Mouse (Mus musculus): Measurements from ENCODE around the gene Zbtb21. TPM values are rescaled to one million over a fixed set of nuclear protein-coding genes. Genes with fewer than 3 reads are reported as not detected.

Gene Zbtb21
- polyA plus RNA-seq, 1 experiment from 2014 or later, result 12.7 TPM

- Histone ChIP-seq H3K27ac (replicated peaks) (no peak overlapping the region), H3K4me1 (replicated peaks) (no peaks in the 10 kb centered on the region), H3K9me3 (no peaks in the 10 kb centered on the region), H3K9ac (no peak overlapping the region), H3K4me3 (no peak overlapping the region), H3K36me3 (0 out of 2 replicates have a peak, but pooled peaks cover 3% of the 10 kb centered on the region), H3K27me3 (no peaks in the 10 kb centered on the region), H3K4me2 (no peak overlapping the region)
- WGBS, result 95% methylated on average over 1 of the region's 1 CpGs
- no peak for ATAC-seq (ENCODE audit: low FRiP score, low read depth)
Measured at GRCm38 (mm10) chr16:97909356-97909755, 53.1 kb downstream of the Zbtb21 start.

GRCm38 (mm10) chr16:97907496-97907895, 54.9 kb downstream of the Zbtb21 start:
- H3K4me1 ChIP-seq (replicated peaks), result no peaks in the 10 kb centered on the region
- no peaks in the 10 kb centered on the region for H3K27me3 ChIP-seq
- ATAC-seq (ENCODE audit: low FRiP score, low read depth), result no peak
- WGBS, result 89% methylated on average over 6 of the region's 6 CpGs
- no peak overlapping the region for H3K27ac ChIP-seq (replicated peaks)
- no peak overlapping the region for H3K4me3 ChIP-seq
- no peak overlapping the region for H3K4me2 ChIP-seq
- no peak overlapping the region for H3K9ac ChIP-seq
- H3K36me3 ChIP-seq, result 0 out of 2 replicates have a peak, but pooled peaks cover 3% of the 10 kb centered on the region
- no peaks in the 10 kb centered on the region for H3K9me3 ChIP-seq

GRCm38 (mm10) chr16:97906337-97906736, 56.1 kb downstream of the Zbtb21 start:
- Histone ChIP-seq H3K4me2 (no peak overlapping the region), H3K4me1 (replicated peaks) (no peaks in the 10 kb centered on the region), H3K9ac (no peak overlapping the region), H3K27me3 (no peaks in the 10 kb centered on the region), H3K9me3 (no peaks in the 10 kb centered on the region), H3K4me3 (no peak overlapping the region), H3K27ac (replicated peaks) (no peak overlapping the region), H3K36me3 (peaks cover 3% of the 10 kb centered on the region; the same call in 1 of the 2 replicates)
- no peak for ATAC-seq (ENCODE audit: low FRiP score, low read depth)

GRCm38 (mm10) chr16:97905449-97905991, 56.9 kb downstream of the Zbtb21 start:
- ATAC-seq (ENCODE audit: low FRiP score, low read depth), result no peak
- Histone ChIP-seq H3K9ac (no peak overlapping the region), H3K4me1 (replicated peaks) (no peaks in the 10 kb centered on the region), H3K36me3 (peaks cover 3% of the 10 kb centered on the region; the same call in 1 of the 2 replicates), H3K27me3 (no peaks in the 10 kb centered on the region), H3K4me2 (no peak overlapping the region), H3K27ac (replicated peaks) (no peak overlapping the region), H3K4me3 (no peak overlapping the region), H3K9me3 (no peaks in the 10 kb centered on the region)
- 81% methylated on average over 2 of the region's 2 CpGs for WGBS

GRCm38 (mm10) chr16:97904035-97904434, 58.4 kb downstream of the Zbtb21 start:
- Histone ChIP-seq H3K27me3 (no peaks in the 10 kb centered on the region), H3K27ac (replicated peaks) (no peak overlapping the region), H3K36me3 (peaks cover 3% of the 10 kb centered on the region; the same call in 1 of the 2 replicates), H3K4me3 (no peak overlapping the region), H3K4me1 (replicated peaks) (no peaks in the 10 kb centered on the region), H3K4me2 (no peak overlapping the region), H3K9ac (no peak overlapping the region), H3K9me3 (no peaks in the 10 kb centered on the region)
- WGBS, result 85% methylated on average over 3 of the region's 3 CpGs
- no peak for ATAC-seq (ENCODE audit: low FRiP score, low read depth)

- H3K4me3 ChIP-seq, result no peak overlapping the region
- H3K9ac ChIP-seq, result no peak overlapping the region
- no peak overlapping the region for H3K27ac ChIP-seq (replicated peaks)
- no peaks in the 10 kb centered on the region for H3K9me3 ChIP-seq
- no peaks in the 10 kb centered on the region for H3K27me3 ChIP-seq
- 70% methylated on average over 5 of the region's 5 CpGs for WGBS
- peaks cover 3% of the 10 kb centered on the region; the same call in 1 of the 2 replicates for H3K36me3 ChIP-seq
- no peak overlapping the region for H3K4me2 ChIP-seq
- H3K4me1 ChIP-seq (replicated peaks), result no peaks in the 10 kb centered on the region
- no peak for ATAC-seq (ENCODE audit: low FRiP score, low read depth)
Measured at GRCm38 (mm10) chr16:97897346-97898024, 64.9 kb downstream of the Zbtb21 start.

Other genes with a start within 250 kb of the Zbtb21 start
- gene Ripk4, start 198.8 kb downstream of the Zbtb21 start, polyA plus RNA-seq (2015; fragmentation: Nextera tagmentation; extraction: Ambion mirVana), result 0.39 and 0.57 TPM in 2 replicates
- gene Prdm15, start 110.8 kb downstream of the Zbtb21 start, polyA plus RNA-seq (2015; fragmentation: Nextera tagmentation; extraction: Ambion mirVana), result 10.4 TPM in 2 replicates
- 16.7 and 19.6 TPM in 2 replicates for gene C2cd2, start within 50 bp of the Zbtb21 start, polyA plus RNA-seq (2015; fragmentation: Nextera tagmentation; extraction: Ambion mirVana)
- gene B230307C23Rik, start 34.7 kb upstream of the Zbtb21 start, polyA plus RNA-seq (2015; fragmentation: Nextera tagmentation; extraction: Ambion mirVana), result 17.8 and 21.2 TPM in 2 replicates
- gene A630089N07Rik, start 119.8 kb upstream of the Zbtb21 start, polyA plus RNA-seq (2015; fragmentation: Nextera tagmentation; extraction: Ambion mirVana), result 12.0 and 13.6 TPM in 2 replicates

Measured in hindbrain, embryonic 15.5 days (tissue).